Mouse (Mus musculus) lung, adult 2 months (tissue): ENCODE results near the gene Gm20388. TPM values are rescaled to one million over a fixed set of nuclear protein-coding genes. Genes with fewer than 3 reads are reported as not detected.

Experiments used
- DNase-seq: peaks from one replicate; pipeline ENCODE4 v3.0.0; 2022
- H3K4me1 ChIP-seq: fragments of 200-500 bp; 2 replicates; pipeline ENCODE4 v1.6.1; 2011; ENCODE audit warnings: low read length; ENCODE audit not compliant: control insufficient read depth, insufficient read depth
- H3K4me3 ChIP-seq: fragments of 200-500 bp; replicated peaks from 2 replicates; pipeline ENCODE3; 2011; ENCODE audit warnings: low read depth, mild to moderate bottlenecking, control low read depth, low read length; ENCODE audit errors: extremely low read depth
- CTCF ChIP-seq: fragments of 200-500 bp; IDR thresholded peaks from 2 replicates; pipeline ENCODE4 v1.5.1; 2011; ENCODE audit warnings: mild to moderate bottlenecking, low read length, control low read depth; ENCODE audit not compliant: insufficient read depth
- POLR2A ChIP-seq: fragments of 200-500 bp; IDR thresholded peaks from 2 replicates; pipeline ENCODE4 v1.6.1; 2011; ENCODE audit warnings: low read depth, mild to moderate bottlenecking, control low read depth, low read length, borderline replicate concordance; ENCODE audit errors: extremely low read depth
- WGBS: fragments of 180-500 bp; shearing (Covaris S2); methylation state at CpG from one replicate; pipeline ENCODE4 v1.1.7; 2018; 5-methylcytosine and 5-hydroxymethylcytosine counted together
- polyA plus RNA-seq: library from polyadenylated mRNA; depleted of rRNA; stranded (reverse); fragments of >200 nt; gene quantifications from 2 replicates; pipeline ENCODE4 v1.2.3, GENCODE M21; 2012

The Gm20388 gene
- polyA plus RNA-seq, 1 experiment = 67.8 TPM

DNA sequence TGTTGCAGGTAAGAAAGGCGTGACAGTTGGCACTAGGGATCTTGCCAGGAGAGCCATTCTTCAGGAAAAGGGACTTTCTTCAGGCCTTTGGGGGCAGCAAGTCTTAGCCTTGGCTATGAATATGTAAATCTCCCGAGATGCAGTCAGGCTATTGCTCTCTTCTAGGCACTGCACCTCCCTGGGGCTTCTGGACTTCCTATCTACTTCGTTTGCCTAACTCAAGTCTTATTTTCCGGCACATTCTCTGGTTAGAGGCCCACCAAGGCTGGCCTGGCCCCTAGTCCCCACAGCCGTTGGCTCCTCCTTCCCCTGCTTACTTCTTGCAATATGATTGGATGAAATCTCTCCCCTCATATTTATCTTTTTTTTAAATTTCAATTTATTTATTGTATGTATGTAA, 4178.4 kb downstream of the Gm20388 start:
- whole genome bisulfite sequencing = 88% methylated on average over 5 of the region's 5 CpGs
- Histone ChIP-seq H3K4me3 (no peak overlapping the region), H3K4me1 (no peaks in the 10 kb centered on the region)
- no peak for DNase-seq
- TF ChIP-seq CTCF (no peak), POLR2A (no peak)

- Histone ChIP-seq H3K4me3 (no peak overlapping the region), H3K4me1 (no peaks in the 10 kb centered on the region)
- WGBS = 92% methylated on average over 5 of the region's 5 CpGs
- TF ChIP-seq POLR2A (no peak), CTCF (no peak)
- no peak for DNase-seq
These were observed 4179.8 kb downstream of the Gm20388 start for GRCm38 (mm10) chr8:124090473-124090872.

DNA sequence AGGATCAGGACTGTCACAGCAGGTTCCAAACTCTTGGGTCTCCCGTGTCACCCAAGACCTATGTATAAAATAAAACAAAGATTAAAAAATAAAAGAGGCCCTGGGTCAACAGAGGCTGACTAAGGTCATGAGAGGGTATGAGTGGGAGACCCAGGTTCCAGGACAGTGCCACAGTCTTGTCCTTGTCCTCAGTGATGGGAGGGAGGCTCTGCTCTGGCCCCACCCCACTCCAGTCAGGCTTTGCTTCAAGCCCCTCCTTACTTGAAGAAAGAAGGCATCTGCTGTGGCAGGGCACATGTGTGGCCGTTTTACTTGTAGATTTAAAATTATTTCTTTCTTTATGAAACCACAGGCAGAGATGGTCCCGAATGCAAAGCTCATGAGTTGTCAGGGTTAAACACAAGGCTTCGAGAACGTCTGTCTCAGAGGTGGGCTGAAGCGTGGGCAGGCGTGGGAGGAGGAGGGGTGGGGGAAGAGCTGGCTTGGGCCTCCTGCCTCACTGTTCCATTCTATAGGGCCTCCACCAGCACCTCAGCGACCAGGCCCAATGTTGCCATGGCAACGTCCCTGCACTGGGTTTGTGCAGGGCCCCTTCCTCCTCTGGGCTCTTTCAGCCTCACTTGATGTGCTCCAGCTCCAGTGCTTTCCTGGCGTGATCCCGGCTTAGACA, 4188.4 kb downstream of the Gm20388 start:
- no peak for TF ChIP-seq POLR2A
- no peak for TF ChIP-seq CTCF
- WGBS = 46% methylated on average over 11 of the region's 11 CpGs
- no peak overlapping the region for H3K4me3 ChIP-seq
- no peaks in the 10 kb centered on the region for H3K4me1 ChIP-seq
- DNase-seq = no peak

DNA sequence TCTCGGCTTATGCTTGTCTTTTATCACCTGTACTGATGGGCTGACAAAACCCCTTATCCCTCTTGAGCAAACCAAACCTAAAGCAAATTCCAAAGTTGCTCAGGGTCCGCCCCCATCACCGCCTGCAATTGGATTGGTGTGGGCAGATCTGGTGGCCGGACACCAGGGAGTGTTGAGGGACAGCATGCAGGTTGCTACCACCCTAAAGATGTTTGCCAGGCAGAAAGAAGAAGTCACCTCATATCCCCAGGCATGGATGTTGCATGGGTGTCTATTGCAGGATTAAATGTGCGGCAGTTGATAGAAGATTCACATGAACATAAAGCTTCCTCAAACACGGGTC, 4189.0 kb downstream of the Gm20388 start:
- no peaks in the 10 kb centered on the region for H3K4me1 ChIP-seq
- no peak overlapping the region for H3K4me3 ChIP-seq
- no peak for DNase-seq
- TF ChIP-seq CTCF (no peak), POLR2A (no peak)
- 71% methylated on average over 6 of the region's 6 CpGs for WGBS

GRCm38 (mm10) chr8:124105869-124106268, 4195.2 kb downstream of the Gm20388 start:
- Histone ChIP-seq H3K4me1 (no peaks in the 10 kb centered on the region), H3K4me3 (no peak overlapping the region)
- WGBS = 60% methylated on average over 6 of the region's 6 CpGs
- TF ChIP-seq POLR2A = no peak
- TF ChIP-seq CTCF = no peak
- no peak for DNase-seq

GRCm38 (mm10) chr8:124106328-124107195, 4195.9 kb downstream of the Gm20388 start:
- H3K4me1 ChIP-seq = no peaks in the 10 kb centered on the region
- no peak overlapping the region for H3K4me3 ChIP-seq
- DNase-seq = peak; percentile 15
- WGBS = 63% methylated on average over 7 of the region's 7 CpGs
- TF ChIP-seq CTCF = no peak
- no peak for TF ChIP-seq POLR2A

GRCm38 (mm10) chr8:124113108-124113507, 4202.5 kb downstream of the Gm20388 start:
- no peak for TF ChIP-seq CTCF
- no peak for TF ChIP-seq POLR2A
- peak; percentile 28 for DNase-seq
- H3K4me3 ChIP-seq = no peak overlapping the region
- H3K4me1 ChIP-seq = no peaks in the 10 kb centered on the region
- WGBS = 61% methylated on average over 10 of the region's 10 CpGs

- DNase-seq = peak; percentile 15
- WGBS = 94% methylated on average over 20 of the region's 20 CpGs
These were observed 4214.6 kb downstream of the Gm20388 start for GRCm38 (mm10) chr8:124125241-124125640.

DNA sequence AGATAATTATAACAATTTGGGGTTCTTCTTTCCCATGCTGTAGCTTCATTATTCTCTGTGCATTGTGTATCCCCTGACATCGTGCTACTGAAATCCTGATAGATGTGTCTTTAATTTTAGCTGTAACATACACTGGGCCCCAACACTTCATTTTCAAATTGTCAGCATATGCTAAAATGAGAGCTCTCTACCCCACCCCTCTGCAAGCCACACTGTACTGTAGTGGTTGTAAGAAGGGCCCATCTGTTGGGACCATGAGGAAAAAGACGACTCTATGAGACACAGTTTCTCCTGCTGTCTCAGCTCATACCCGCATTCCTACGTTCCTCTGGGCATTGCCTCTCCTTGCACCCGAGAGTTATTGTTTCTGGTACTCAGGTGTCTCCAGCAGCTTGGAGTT, 4226.6 kb downstream of the Gm20388 start:
- no peak overlapping the region for H3K4me3 ChIP-seq

More at GRCm38 (mm10) chr8:124125241-124125640, 4214.6 kb downstream of the Gm20388 start:
- TF ChIP-seq CTCF = no peak
- no peak for TF ChIP-seq POLR2A
- no peaks in the 10 kb centered on the region for H3K4me1 ChIP-seq
- no peak overlapping the region for H3K4me3 ChIP-seq

More for the DNA sequence above, 4226.6 kb downstream of the Gm20388 start:
- no peaks in the 10 kb centered on the region for H3K4me1 ChIP-seq
- no peak for TF ChIP-seq POLR2A
- DNase-seq = no peak
- 79% methylated on average over 5 of the region's 5 CpGs for WGBS
